Mouse (Mus musculus): ENCODE data around the gene B430306N03Rik. TPM values are rescaled to one million over a fixed set of nuclear protein-coding genes. Genes with fewer than 3 reads are reported as not detected.
"Not testable (repeated sequence)": the region's sequence is repeated elsewhere in the genome, so short reads cannot be mapped to it uniquely, and the experiment has no call there.

Gene B430306N03Rik
- total RNA-seq, 2 experiments from 2014 or later: not detected

DNA sequence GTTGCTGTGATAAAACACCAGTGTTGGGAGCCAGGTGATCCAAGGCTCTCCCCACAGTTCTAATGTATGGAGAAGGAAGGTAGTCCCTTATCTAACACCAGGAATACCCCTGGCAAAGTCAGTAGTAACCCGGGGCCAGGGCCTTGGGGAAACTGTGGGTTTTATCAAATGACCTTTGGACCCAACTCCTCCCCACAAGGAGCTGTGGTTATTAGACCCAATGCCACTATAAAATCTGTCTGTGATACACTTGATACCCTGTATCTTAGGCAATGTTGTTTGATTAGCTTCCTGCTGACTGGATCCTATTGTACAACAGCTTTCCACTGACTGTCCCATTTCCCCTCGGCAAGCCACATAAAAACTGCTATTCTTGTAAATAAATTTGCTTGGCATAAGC lies 3.8 kb upstream of the B430306N03Rik start:
- no peak for DNase-seq (ENCODE audit: low spot score in 2 of 2)

DNA sequence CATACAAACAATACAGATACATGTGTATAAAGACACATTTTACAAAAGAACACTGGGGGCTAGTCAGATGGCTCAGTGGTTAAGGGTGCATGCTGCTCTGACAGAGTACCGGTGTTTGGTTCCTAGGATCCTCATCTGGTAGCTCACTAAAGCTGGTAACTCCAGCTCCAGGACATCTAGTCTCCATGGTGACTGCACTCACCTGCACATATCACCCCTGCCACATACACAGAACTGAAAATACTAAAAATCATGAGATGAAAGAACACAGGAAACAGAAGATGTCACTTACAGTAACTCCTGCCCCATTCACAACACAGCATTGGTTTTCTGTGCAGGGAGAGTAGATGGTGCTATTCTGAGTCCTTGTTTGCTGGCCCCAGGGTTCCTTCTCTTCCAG lies 2.7 kb downstream of the B430306N03Rik start:
- DNase-seq (ENCODE audit: low spot score in 2 of 2): no peak

DNA sequence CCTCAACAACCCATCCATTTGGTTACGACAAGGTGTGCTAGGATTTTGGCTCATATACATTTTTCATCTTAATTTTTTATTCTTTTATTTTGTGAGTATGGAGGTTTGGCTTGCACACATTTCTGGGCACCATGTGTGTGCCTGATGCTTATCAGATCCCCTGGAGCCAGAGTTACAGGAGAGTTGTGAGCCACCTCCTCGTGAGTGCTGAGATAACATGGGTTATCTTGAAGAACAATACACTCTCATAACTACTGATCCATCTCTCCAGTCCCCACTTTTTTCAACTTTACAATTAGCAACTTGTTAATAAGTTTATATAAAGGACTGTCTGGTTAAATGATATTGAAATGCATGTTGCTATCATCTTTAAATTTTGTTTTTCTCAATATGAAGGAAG lies 5.3 kb downstream of the B430306N03Rik start:
- DNase-seq (ENCODE audit: low spot score in 2 of 2): no peak

DNA sequence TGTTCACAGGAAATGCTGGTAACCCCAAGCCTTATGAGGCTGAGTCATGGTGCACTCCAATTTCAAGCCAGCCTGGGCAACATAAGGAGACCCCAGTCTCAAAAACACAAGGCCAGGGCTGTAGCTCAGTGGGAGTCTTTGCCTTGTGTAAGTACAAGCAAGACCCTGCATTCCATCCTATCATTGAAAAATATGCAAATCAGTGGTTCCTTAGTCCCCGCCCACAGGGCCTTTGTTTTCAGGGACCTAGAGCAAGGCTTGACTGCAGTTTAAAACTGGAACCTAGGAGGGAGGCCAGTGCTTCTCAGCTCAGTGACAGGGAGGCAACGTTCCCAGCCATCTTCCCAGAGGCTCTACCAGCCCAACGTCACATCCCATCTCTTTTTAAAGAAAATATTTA lies 7.3 kb downstream of the B430306N03Rik start:
- DNase-seq (ENCODE audit: low spot score in 2 of 2): no peak

DNA sequence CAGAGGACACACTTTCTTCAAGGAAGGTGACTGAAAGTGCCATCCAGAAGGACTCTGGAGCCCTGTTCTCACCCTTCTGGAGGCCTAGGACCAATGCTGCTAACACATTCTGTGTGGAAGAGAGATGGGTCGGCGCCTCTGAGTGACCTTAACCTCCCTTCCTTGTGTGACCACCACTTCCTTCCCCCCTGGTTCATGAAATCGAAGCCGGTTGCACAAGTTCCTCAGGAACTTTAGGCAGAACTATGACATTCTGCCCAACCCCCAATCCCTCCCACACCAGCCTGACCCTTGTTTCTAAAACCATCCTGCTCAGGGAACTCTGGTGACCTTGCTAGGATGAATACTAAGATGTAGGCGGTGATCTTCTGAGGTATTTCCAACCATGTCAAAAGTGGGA lies 8.3 kb downstream of the B430306N03Rik start:
- DNase-seq (ENCODE audit: low spot score in 2 of 2): no peak

DNA sequence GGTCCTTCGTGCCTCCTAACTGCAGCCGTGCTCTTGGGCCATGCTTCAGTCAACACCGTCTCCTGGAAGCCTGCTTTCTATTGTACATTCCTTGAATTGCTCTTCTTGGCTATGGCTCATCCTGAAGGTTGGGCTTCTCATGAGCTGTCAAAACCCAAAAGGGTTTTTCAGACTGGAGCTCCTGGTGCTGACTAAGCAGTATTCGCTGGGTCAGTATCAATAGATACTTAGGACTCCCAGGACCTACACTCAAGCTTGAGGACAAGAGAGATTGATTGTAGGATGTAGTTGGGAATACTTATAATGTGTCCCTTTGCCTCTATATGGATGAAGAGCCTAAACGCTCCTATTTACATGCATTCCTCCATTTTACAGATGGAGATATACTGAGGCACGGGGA lies 9.2 kb downstream of the B430306N03Rik start:
- DNase-seq (ENCODE audit: low spot score in 2 of 2): no peak

DNA sequence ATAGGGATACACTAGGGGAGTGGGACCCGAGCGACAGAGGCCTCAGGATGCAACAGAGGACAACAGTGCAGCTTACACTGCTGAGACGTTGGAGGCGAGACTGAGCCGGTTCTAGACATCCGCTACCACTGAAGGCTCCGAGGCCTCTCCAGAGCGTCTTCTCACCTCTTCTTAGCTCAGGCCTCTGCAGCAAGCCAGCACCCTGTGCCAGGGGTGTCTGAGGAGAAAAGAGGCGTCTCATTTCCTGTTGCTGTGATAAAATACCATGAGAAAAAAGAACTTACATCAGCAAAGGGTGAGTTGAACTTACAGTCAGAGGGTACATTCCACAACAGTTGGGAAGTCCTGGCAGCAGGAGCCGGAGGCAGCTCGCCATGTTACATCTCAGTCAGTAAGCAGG lies 9.7 kb downstream of the B430306N03Rik start:
- no peak for DNase-seq (ENCODE audit: low spot score in 2 of 2)

DNA sequence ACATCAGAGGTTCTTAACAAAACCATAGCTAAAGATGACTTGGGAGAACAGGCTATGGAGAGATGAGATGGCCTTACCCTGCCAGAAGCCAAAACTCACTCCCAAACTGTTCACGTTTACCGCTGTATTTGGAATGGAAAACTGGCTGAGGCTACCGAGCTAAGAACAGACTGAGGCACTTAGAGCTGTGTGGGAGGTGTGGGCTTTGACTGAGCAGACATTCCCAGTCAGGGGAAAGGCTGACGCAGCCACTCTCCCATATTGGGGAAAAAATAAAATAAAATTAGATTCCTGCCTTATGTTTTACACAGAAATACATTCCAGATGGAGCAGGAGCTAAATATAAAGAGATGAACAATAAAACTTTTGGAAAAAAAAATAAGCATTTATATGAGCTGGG lies 10.7 kb downstream of the B430306N03Rik start:
- peak; percentile 18 to 59 for DNase-seq (ENCODE audit: low spot score in 2 of 2)

DNA sequence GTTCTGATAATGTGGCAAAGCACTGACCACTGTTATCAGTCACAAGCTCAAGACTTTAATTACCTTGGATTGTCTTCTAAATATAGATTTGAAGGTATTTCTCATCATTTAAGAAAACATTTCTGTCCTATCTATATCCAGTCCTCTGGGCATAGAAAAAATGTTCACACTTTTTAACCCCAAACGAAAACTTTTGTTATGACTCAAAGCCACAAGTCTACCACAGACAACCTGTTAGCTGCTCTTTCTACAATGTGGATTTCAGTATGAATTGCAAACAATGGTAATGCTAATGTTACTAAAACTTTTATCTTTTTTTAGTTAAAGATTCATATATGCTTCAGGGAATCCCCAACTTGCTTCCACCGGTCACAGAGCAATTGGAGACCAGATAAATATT lies 16.6 kb downstream of the B430306N03Rik start:
- no peak for DNase-seq (ENCODE audit: low spot score in 2 of 2)

DNA sequence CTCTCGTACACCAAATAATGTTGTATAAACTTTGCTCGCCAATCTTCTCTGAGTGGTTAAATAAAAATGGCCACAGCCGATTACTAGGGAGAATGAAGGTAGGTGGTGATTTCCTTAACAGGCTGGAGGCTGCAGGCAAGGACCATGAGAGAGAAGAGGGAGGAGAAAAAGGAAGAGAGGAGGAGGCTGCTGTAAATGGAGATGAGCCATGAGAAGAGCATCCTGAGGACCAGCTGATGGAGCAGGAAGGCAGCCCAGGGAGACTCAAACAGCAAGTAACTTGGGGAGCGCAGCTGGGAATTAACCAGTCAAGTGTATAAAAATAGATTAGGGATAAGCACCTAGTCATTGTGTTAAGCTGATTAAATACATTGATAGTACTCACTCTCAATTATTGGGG lies 18.2 kb downstream of the B430306N03Rik start:
- DNase-seq (ENCODE audit: low spot score in 2 of 2): no peak

DNA sequence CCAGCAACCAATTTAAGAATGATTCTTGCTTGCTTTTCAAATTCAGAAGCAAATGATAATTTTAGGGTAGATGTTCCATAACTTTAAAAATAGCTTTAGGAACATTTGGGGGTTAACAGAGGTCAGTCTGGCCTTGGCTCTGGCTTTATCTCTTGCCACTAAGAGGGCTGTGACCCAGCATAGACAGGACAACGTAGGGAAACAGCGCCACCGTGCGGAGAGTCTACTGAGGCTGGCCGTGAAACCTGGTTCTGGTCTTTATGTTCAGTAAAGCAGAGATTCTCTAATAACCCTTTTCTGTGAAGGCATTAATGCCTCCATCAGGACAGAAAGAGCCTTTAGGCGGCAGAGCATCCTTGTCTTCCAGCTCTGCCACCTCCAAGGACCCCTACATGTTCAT lies 20.9 kb downstream of the B430306N03Rik start:
- peak; percentile 68 to 70 for DNase-seq (ENCODE audit: low spot score in 2 of 2)

DNA sequence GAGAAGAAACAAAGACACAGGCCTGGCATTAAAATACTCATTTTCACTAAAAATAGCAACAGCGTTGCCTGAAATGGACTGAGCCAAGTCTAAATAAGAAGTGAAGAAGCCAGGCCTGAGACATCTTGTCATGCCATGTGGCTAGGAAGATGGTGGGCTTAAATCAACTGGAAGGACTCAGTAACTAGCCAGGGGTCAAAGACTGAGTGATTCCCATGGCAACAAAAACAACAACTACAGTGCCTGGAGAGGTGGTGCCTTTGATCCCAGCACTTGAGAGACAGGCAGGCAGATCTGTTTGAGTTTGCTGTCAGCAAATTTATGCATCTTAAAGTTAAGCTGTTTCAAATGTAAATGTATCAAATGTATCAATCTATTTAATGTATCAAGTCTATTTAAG lies 24.3 kb downstream of the B430306N03Rik start:
- no peak for DNase-seq (ENCODE audit: low spot score in 2 of 2)

DNA sequence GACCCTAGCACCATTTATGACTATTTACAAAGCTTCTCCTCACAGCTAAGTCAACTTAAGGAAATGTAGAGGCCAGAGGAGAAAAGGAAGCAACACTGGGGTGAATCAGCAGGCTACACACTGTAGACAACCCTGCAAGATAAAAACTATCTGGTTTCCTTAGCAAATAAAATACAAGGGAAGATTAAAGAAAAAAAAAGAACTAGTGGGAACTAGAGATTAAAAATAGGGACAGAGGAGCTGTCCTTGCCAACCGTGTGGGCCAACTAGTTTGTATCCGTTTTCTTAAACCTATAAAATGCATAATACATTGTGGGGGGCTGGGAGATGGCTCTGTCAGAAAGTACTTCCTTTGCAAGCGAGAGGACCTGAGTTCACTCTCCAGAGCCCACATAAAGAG lies 26.0 kb downstream of the B430306N03Rik start:
- DNase-seq (ENCODE audit: low spot score in 2 of 2): no peak

DNA sequence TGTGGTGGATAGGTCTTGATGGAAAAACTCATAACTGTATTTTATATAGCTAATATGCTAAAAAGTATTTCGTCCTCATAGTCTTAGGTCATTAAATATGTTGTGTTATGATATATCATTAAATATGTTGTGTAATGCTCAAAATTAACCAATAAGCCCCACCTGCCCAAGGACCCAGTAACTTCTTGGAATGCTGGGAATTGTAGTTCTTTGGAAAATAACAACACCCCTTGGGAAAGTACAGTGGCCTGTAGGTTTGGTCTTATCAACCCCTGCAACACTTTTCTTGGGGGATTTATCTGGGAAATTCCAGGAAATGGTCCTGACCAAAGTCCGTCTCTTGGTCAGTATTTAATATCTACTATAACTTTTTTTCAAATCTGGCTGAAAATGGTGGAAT lies 27.1 kb downstream of the B430306N03Rik start:
- DNase-seq (ENCODE audit: low spot score in 2 of 2): no peak

DNA sequence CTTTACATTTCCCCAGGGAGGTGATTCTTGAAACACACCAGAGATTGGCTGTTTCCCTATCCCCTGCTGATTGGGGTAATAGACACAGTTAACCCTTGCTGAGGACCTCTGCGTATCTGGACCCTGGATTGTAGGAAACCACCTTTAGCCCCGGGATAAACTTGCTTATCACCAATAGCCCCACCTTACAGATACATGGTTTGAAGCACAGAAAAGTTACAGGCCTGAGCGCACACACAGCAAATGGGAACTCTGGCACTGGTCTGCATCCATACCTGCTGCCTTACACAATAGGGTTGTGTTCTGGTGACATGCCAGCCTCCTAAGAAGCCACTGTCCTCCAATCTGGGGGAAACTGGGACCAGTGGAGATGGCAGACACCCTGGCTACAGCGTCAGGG lies 29.9 kb downstream of the B430306N03Rik start:
- no peak for DNase-seq (ENCODE audit: low spot score in 2 of 2)

DNA sequence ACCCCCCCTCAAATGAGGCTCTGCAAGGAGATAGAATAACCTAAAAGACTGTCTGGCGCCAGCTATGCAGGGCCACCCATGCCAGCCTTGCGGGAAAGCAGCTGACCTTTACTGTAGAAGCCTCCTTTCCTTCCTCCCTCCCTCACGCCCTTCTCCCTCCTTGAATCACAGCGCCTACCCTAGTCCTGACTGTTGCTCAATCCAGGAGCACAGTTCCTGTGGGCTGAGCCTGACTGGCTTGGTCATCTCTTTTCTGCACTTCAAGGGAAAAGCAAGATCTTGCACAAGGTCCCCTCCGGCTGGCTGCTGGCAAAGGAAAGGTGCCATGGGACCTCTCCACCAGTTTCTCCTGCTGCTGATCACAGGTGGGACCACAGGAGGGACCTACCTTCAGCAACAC lies 30.3 kb downstream of the B430306N03Rik start, which contains the start of gene Trem2:
Trem2 (plus strand) TSS at position 171 of the 400 bp plus-strand sequence.
- DNase-seq (ENCODE audit: low spot score in 2 of 2): no peak

DNA sequence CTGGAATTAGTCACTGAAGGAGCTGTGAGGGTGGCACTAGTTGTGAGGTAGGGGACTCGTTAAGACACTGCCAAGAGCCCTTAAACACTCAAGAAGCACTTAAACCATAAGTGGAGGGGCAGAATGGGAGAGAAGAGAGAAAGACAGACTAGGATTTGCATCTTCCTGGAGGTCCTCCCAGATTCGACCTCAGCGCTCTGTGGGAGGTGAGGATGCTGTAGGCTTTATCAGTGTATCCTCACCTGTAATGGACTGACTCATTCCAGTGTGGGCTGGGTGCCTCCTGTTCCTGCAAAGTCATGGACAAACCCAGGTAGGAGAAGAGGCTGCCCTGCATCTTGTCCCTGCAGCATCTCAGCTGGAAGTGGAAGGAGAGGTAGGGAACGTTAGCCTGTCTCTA lies 30.9 kb downstream of the B430306N03Rik start:
- DNase-seq (ENCODE audit: low spot score in 2 of 2): no peak

DNA sequence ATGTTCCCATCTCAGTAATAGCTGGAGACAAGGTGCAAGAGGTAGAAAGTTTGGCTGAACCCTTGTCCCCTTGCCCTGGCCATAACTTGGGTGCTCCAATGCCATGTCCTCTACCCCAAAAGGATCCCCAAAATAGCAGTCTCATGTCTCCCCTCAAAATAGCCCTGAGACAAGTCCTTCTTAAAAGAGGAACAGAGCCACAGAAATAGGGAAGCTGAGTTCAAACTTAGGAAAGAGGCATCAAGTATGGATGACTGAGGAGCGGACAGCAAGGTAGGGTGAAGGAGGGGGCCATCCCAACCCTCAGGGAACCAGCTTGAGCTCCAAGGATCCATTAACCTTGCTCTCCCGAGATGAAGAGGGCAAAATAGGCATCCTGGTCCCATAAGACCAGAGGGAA lies 31.3 kb downstream of the B430306N03Rik start:
- DNase-seq (ENCODE audit: low spot score in 2 of 2): no peak

DNA sequence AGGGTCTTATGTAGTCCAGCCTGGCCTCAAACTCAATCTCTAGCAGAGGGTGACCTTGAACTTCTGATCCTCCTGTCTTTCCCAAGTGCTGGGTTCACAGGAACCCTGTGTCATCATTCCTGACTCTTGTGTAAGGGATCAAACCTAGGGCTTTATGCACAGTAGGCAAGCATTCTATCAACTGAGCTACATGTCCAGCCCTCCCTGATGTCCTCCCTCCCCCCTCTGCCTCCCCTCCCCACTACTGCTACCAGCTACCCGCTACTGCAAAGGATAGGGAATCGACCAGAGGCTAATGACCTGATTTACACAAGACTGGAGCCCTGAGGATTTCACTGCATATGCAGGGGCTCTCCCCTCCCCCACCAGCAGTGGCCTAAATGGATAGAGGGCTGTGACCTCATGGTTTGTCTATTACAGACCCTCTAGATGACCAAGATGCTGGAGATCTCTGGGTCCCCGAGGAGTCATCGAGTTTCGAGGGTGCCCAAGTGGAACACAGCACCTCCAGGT lies 34.8 kb downstream of the B430306N03Rik start:
- DNase-seq (ENCODE audit: low spot score in 2 of 2): no peak

DNA sequence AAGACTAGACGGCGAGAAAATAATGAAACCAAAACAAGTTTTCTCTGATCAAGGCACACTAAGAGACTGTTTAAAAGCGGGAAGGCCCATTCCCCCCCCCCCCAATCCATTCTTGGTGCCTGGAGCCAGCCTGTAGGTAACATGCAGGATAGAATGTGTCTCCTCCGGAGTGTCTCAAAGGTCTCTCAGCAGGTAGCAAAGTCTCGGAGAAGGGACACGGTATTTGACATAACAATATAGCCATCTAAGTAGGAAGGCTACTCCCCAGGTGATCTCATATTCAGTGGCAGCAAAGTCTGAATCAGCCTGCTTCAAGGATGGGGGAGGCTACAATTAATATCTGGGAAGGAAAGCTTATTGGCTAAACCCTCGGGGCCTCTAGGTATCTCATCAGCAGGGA lies 37.0 kb downstream of the B430306N03Rik start:
- not testable (repeated sequence) for DNase-seq (ENCODE audit: low spot score in 2 of 2)

DNA sequence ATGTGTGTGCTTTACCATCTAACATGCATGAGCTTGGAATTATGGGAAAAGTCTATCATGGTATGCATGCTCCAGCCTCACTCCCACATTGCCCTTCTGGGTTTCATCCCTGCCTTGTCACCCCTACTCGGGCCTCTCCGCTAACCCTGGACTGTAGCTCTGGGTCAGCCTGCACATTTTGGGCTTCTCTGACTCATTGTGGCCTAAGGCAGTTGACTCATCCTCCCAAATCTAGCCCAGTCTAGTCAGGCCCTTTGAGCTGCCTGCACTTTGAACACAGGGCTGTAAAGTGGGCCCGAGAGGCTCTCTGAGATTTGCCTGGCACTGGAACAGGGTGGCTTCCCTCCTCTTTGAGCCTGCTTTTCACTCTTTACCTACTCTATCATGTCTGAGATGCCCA lies 39.9 kb downstream of the B430306N03Rik start:
- no peak for DNase-seq (ENCODE audit: low spot score in 2 of 2)

DNA sequence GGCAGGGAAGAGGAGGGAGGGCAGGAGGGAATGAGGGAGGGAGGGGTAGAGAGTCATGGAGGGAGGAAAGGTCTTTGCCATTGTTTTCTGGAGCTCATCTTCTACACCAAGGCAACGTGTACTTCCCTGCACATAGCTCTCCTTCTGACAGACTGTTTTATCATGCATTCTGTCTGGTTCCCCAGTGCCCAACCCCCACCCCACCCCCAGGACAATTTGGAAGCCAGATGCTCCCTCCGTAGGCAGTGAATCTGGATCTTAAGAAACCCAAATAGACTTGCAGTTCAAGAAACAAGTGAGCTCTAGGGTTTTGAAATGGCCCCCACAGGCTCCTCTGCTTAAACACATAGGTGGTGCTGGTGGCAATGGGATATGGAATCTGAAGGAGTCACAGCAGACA lies 42.0 kb downstream of the B430306N03Rik start:
- no peak for DNase-seq (ENCODE audit: low spot score in 2 of 2)

DNA sequence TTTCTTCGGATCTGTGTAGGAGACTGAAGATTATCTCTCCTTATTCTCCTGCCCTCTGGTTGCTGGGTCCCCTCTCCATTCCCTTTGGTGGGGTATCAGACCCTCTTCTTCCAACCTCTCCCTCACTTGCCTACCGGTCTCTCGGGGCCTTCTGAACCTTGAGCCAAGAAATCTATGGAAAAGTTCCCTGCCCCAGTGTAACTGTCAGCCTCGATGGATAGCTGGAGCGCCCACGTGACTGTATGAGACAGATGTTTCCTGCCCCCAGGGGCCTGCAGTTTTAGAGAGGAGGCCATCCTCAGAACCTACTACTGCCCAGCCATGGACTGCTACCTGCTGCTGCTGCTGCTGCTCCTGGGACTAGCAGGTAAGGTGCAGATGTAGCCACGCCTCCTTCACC lies 43.7 kb downstream of the B430306N03Rik start, which contains the start of gene Treml1:
Treml1 (plus strand) TSS at position 301 of the 400 bp plus-strand sequence.
- no peak for DNase-seq (ENCODE audit: low spot score in 2 of 2)

DNA sequence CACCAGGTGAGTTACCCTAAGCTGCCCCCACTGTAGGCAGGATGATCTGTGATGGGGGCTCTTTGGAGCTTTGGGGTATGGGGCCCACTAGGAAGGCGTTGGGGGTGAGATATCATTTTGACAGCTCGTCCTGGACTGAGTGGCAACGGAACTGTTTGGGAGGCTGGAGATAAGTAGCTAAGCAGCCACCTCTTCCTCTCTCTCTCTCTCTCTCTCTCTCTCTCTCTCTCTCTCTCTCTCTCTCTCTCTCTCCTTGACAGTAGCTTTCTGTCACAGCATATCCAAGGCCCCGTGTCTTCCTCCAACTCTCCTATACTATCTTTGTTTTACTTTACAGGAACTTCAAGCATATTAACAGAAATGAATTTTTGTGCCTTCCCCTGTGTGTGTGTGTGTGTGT lies 44.5 kb downstream of the B430306N03Rik start:
- DNase-seq (ENCODE audit: low spot score in 2 of 2): no peak
